Mouse (Mus musculus) midbrain, embryonic 10.5 days (tissue): Measurements from ENCODE around the gene Rnf38. TPM values are rescaled to one million over a fixed set of nuclear protein-coding genes. Genes with fewer than 3 reads are reported as not detected.

ENCODE experiments used
- DNase-seq: peaks from one replicate; pipeline ENCODE4 v3.0.0-alpha.2; 2017; ENCODE audit warnings: low spot score
- H3K27ac ChIP-seq: fragments of 300-500 bp; sonication (generic); replicated peaks from 2 replicates; pipeline ENCODE4 v1.5.1; 2016; ENCODE audit warnings: mild to moderate bottlenecking
- H3K27me3 ChIP-seq: fragments of 300-500 bp; sonication (generic); 2 replicates; pipeline ENCODE4 v1.6.1; 2016; ENCODE audit warnings: low read depth, mild to moderate bottlenecking; ENCODE audit not compliant: poor library complexity, severe bottlenecking
- H3K36me3 ChIP-seq: fragments of 300-500 bp; sonication (generic); 2 replicates; pipeline ENCODE4 v1.6.1; 2016; ENCODE audit warnings: mild to moderate bottlenecking, moderate library complexity
- H3K4me1 ChIP-seq: fragments of 300-500 bp; sonication (generic); 2 replicates; pipeline ENCODE4 v1.6.1; 2016
- H3K4me3 ChIP-seq: fragments of 300-500 bp; sonication (generic); 2 replicates; pipeline ENCODE4 v1.5.1; 2016; ENCODE audit warnings: mild to moderate bottlenecking, moderate library complexity
- H3K9me3 ChIP-seq: fragments of 300-500 bp; sonication (generic); replicated peaks from 2 replicates; pipeline ENCODE4 v1.6.1; 2016; ENCODE audit warnings: mild to moderate bottlenecking
- WGBS: fragments of 180-500 bp; shearing (Covaris S2); methylation state at CpG from one replicate; pipeline ENCODE4 v1.1.7; 2016; 5-methylcytosine and 5-hydroxymethylcytosine counted together
- polyA plus RNA-seq: library from polyadenylated mRNA; unstranded; fragments of >200 nt; fragmentation: Nextera tagmentation; extraction: Ambion mirVana; gene quantifications from 2 replicates; pipeline ENCODE4 v1.2.1, GENCODE M21; 2016

Gene Rnf38
- polyA plus RNA-seq = 29.0 and 38.6 TPM in 2 replicates

DNA sequence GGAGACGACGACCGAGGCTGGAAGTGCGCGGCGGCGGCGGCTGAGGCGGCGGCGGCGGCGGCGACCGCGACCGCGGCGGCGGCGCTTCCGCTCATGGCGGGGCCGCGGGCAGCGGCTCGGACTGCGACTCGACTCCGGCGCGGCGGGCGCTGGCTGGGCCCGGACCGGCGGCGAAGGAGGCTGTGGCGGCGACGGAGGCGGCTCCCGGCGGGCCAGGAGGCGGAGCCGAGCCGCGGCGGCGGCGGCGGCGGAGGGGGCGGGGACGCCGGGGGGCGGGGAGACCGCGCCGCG, at the start of gene Rnf38:
Gene Rnf38 (minus strand): TSS at position 77 of the 291 bp plus-strand sequence.
- DNase-seq = no peak
- Histone ChIP-seq H3K9me3 (no peaks in the 10 kb centered on the region), H3K4me3 (peak within 1 kb of the TSS; percentile 84), H3K27ac (peak within 1 kb of the TSS; percentile 95), H3K4me1 (peaks cover 43% of the 10 kb centered on the region), H3K36me3 (no peaks in the 10 kb centered on the region), H3K27me3 (no peaks in the 10 kb centered on the region)
- 6% methylated on average over 59 of the region's 61 CpGs for WGBS

DNA sequence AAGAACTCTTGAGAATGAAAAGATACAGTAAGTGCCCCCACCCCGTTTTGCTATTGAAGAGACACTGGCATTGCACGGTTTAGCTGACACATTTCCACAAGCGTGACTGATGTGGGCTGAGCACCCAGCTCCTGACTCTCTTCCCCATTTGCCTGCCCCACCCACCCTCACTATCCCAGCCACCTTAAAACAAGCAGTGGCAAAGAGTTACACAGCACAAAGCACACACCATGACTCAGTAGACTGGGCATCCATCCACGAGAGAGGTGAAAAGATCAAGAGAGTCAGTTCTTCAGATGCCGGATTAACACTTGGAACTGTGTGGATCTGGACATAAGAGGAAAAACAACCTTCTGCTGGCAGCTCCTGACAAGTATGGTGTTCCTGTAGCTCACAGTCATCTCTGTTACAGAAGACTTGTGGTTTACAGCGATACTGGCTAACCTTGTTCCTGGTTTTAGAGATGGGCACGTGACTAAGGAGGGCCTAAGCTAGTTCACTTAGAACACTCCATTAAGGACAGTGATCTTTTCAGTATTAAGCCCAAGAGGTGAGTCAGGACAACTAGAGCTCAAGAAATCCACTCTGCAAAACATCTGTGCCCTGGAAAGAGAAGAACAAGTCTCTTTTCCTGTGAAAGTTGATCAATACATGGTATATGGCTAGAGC, 48.1 kb upstream of the Rnf38 start:
- Histone ChIP-seq H3K4me1 (no peaks in the 10 kb centered on the region), H3K36me3 (no peaks in the 10 kb centered on the region), H3K9me3 (no peaks in the 10 kb centered on the region), H3K4me3 (no peak overlapping the region), H3K27me3 (no peaks in the 10 kb centered on the region), H3K27ac (no peak overlapping the region)
- 89% methylated on average over 7 of the region's 7 CpGs for WGBS
- no peak for DNase-seq

DNA sequence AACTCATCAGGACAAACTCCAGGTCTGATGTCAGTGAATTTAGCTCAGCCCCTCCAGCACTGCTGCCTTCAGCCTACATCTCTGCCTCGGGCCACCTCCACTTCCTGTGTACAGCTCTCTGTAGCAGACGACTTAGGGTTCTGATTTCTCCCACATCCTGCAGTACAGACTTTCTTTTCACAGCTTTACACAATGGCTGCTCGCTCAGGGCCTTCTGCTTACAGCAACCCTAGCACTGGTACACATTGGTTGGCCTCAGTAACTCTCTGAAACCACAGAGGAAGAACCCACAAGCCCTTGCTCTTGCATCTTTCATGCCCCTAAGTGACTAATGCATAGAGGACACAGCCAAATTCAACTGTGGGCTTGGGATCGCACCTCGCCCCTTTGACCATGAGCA, 37.5 kb upstream of the Rnf38 start:
- Histone ChIP-seq H3K4me1 (no peaks in the 10 kb centered on the region), H3K27ac (no peak overlapping the region), H3K4me3 (no peak overlapping the region), H3K27me3 (no peaks in the 10 kb centered on the region), H3K9me3 (no peaks in the 10 kb centered on the region), H3K36me3 (no peaks in the 10 kb centered on the region)
- WGBS = 80% methylated on average over 5 of the region's 5 CpGs
- no peak for DNase-seq

DNA sequence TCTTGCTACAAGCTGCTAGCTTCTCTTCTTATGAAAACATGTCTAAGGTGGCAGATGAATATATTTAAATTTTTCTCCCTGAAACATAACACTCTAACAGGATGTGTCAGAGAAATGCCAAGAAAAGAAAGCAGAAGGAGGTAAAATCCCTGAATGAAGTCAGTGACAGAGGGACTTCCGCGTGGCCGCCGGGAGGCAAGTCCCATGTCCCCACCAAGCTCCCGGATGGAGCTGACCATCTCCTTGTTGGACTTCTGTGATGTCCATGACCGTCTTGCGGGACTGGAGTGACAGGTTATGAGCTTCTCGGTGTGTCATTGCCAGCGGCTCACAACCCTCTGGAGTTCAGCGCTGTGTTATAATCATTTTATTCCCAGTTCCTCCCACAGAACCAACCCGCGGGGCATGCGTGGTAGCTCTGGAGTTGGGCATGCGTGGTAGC, 35.8 kb upstream of the Rnf38 start:
- H3K27ac ChIP-seq = no peak overlapping the region
- 94% methylated on average over 14 of the region's 14 CpGs for WGBS
- no peaks in the 10 kb centered on the region for H3K36me3 ChIP-seq
- no peaks in the 10 kb centered on the region for H3K9me3 ChIP-seq
- no peak for DNase-seq
- no peaks in the 10 kb centered on the region for H3K4me1 ChIP-seq
- no peaks in the 10 kb centered on the region for H3K27me3 ChIP-seq
- no peak overlapping the region for H3K4me3 ChIP-seq

DNA sequence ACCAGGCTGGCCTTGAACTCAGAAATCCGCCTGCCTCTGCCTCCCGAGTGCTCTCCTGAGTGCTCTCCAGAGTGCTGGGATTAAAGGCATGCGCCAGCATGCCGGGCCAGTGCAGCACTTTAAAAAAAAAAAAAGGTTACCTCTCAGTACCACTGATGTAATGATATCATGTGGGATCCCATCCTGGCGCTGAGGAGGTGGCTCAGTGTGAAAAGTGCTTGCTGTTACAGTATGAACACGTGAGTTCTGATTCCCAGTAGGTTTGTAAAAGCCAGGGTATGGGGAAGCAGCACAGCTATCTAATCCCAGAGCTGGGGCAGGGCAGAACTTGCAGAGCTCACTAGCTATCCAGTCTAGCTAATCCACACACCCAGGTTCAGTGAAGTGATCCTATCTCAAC, 33.8 kb upstream of the Rnf38 start:
- H3K4me1 ChIP-seq = no peaks in the 10 kb centered on the region
- no peak overlapping the region for H3K27ac ChIP-seq
- no peaks in the 10 kb centered on the region for H3K9me3 ChIP-seq
- H3K27me3 ChIP-seq = no peaks in the 10 kb centered on the region
- no peak for DNase-seq
- H3K4me3 ChIP-seq = no peak overlapping the region
- H3K36me3 ChIP-seq = no peaks in the 10 kb centered on the region
- 83% methylated on average over 6 of the region's 6 CpGs for WGBS

DNA sequence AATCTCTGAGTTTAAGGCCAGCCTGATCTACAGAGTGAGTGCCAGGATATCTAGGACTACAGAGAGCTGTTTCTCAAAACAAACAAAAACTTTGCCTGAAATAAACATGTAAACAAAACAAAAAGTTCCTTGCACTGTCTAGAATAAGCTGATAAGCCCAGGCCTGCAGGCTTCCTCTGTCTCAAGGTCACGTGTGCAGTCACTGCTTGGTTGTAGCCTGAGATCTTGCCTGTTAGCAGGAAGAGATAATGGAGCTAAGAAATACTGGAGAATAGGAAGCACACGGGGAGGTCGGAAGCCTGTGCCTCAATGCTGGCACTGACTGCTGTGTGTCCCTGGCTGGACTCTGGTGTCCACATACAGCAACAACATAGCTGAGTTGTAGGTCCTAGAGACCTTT, 31.9 kb upstream of the Rnf38 start:
- peaks cover under 1% of the 10 kb centered on the region; the same call in 1 of the 2 replicates for H3K4me1 ChIP-seq
- H3K36me3 ChIP-seq = no peaks in the 10 kb centered on the region
- H3K27ac ChIP-seq = no peak overlapping the region
- WGBS = 91% methylated on average over 3 of the region's 3 CpGs
- no peaks in the 10 kb centered on the region for H3K27me3 ChIP-seq
- DNase-seq = no peak
- H3K4me3 ChIP-seq = no peak overlapping the region
- no peaks in the 10 kb centered on the region for H3K9me3 ChIP-seq

DNA sequence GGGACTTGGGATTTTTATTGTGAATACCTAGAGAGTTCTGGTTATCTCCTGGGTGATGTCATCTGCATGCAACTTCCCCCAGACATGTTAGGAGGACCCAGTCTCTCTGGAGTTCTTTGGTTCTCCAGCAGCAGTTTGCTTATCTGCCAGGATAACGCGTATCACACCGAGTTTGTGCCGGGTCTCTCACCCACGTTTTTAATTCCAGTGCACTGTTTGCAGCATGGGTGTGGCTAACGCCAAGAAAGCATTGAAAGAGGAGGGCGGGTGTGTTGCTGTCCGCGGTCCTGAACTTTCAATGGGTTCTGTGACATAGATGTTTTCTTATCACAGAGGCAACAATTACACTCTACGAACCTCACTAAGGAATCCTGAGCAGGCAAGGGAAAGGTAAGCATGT, 26.7 kb upstream of the Rnf38 start:
- 4% methylated on average over 10 of the region's 10 CpGs for WGBS
- H3K36me3 ChIP-seq = no peaks in the 10 kb centered on the region
- no peaks in the 10 kb centered on the region for H3K27me3 ChIP-seq
- DNase-seq = peak; percentile 44
- no peak overlapping the region for H3K27ac ChIP-seq
- peaks cover 4% of the 10 kb centered on the region; the same call in 1 of the 2 replicates for H3K4me1 ChIP-seq
- no peak overlapping the region for H3K4me3 ChIP-seq
- no peaks in the 10 kb centered on the region for H3K9me3 ChIP-seq

DNA sequence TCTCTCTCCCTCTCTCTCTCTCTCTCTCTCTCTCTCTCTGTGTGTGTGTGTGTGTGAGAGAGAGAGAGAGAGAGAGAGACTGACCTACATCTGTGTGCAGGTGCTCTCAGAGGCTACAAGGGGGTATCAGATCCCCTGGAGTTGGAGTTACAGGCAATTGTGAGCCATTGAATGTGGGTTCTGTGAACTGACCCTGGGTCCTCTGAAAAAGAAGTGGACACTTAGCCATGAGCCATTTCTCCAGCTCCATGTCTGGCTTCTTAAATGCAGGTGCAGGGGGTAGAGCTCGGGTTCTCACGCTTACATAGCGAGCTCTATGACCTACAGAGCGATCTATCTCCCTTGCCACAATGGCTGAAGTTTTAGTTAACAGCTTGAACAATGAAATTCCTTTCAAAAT, 25.5 kb upstream of the Rnf38 start:
- no peak overlapping the region for H3K27ac ChIP-seq
- no peaks in the 10 kb centered on the region for H3K9me3 ChIP-seq
- no peak for DNase-seq
- no peaks in the 10 kb centered on the region for H3K27me3 ChIP-seq
- no peaks in the 10 kb centered on the region for H3K36me3 ChIP-seq
- no peak overlapping the region for H3K4me3 ChIP-seq
- WGBS = 94% methylated on average over 4 of the region's 4 CpGs
- H3K4me1 ChIP-seq = peaks cover 4% of the 10 kb centered on the region; the same call in 1 of the 2 replicates

DNA sequence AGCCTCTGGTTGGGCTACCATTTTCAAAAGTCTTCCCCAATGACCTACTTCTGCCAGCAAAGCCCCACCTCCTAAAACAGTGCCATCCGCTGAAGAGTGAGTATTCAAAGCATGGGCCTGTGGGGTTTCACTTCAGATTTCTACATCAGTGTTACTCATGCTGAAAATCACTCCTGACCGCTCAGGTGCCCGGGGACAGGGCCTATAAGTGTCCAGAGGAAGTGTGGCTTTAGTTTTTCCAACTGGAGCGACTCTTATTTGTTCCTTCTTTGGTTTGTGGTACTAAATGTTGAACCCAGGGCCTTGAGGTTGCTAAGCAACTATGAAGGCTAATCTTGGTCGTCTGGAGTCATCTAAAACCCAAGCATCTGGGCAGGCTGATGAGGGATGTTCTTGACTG, 21.0 kb upstream of the Rnf38 start:
- H3K27me3 ChIP-seq = peaks cover 7% of the 10 kb centered on the region; the same call in 1 of the 2 replicates
- peaks cover 30% of the 10 kb centered on the region for H3K4me1 ChIP-seq
- H3K36me3 ChIP-seq = no peaks in the 10 kb centered on the region
- no peak for DNase-seq
- H3K27ac ChIP-seq = no peak overlapping the region
- 79% methylated on average over 5 of the region's 5 CpGs for WGBS
- no peak overlapping the region for H3K4me3 ChIP-seq
- H3K9me3 ChIP-seq = no peaks in the 10 kb centered on the region

DNA sequence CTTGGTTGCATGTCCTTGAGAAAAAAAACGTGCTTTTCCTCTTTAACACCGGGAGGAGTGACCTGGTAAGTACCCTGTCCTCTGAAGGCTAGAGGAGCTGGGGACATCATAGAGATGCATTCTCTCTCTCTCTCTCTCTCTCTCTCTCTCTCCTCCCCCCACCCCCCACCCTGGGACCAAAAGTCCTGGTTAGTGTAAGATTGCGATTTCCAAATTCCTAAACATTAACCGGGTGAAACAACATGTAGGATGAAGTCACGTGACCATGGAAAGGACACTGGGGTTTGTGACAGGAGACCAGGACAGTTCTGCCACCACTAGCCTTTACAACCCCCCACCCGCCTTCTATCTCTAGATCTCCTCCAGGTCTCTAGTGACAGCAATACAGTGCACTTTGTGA, 19.6 kb upstream of the Rnf38 start:
- no peaks in the 10 kb centered on the region for H3K9me3 ChIP-seq
- H3K27ac ChIP-seq = 0 out of 2 replicates have a peak overlapping the region, but pooled peaks have one; percentile 3
- H3K36me3 ChIP-seq = no peaks in the 10 kb centered on the region
- H3K4me1 ChIP-seq = peaks cover 42% of the 10 kb centered on the region
- H3K4me3 ChIP-seq = peak overlapping the region; percentile 22
- WGBS = 15% methylated on average over 6 of the region's 6 CpGs
- no peak for DNase-seq
- H3K27me3 ChIP-seq = peaks cover 7% of the 10 kb centered on the region; the same call in 1 of the 2 replicates

DNA sequence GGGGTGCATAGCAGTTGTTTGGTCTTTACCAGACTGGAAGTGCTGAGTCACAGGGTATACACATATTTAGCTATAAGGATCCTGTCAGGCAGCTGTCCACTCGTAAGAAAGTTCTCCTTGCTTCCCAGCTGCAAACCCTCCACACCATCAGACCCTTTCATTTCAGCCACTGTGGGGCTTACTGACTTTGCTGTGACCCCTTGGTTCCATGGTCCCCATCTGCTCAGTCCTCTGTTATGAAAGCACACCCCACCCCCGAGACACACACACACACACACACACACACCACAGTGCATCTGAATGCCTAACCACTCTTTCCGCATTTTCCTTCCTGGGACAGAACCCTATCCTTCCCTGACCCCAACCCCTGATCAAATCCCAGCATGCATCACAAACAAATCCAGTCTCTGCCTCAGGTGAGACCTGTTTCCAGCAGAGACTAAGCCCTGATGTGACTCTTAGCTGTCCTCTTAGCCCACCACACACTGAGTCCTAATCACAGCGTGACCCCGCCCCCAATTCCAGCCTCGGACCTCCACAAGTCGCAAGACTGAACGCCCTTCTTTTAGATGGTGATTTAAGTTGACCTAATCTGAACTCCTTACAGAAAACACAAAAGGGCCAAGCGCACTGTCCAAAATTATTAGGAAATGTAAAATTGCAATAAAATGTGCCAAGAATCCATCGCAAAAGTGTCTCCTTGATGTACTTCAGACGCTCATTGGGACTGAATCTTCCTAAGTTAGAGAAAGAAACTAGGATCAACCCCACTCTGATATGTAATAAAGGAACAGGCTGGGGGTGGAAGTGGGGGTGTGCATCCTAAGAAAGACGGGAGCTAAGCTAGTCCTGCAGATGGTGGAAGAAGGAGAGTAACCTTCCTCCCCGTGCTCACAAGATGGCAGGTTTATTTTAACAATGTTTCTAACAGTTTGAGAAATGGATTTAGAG, 18.7 kb upstream of the Rnf38 start:
- H3K27me3 ChIP-seq = peaks cover 7% of the 10 kb centered on the region; the same call in 1 of the 2 replicates
- no peaks in the 10 kb centered on the region for H3K9me3 ChIP-seq
- WGBS = 9% methylated on average over 13 of the region's 13 CpGs
- DNase-seq = no peak
- H3K36me3 ChIP-seq = no peaks in the 10 kb centered on the region
- no peak overlapping the region for H3K27ac ChIP-seq
- peak overlapping the region; percentile 23; the same call in 1 of the 2 replicates for H3K4me3 ChIP-seq
- peaks cover 52% of the 10 kb centered on the region for H3K4me1 ChIP-seq

DNA sequence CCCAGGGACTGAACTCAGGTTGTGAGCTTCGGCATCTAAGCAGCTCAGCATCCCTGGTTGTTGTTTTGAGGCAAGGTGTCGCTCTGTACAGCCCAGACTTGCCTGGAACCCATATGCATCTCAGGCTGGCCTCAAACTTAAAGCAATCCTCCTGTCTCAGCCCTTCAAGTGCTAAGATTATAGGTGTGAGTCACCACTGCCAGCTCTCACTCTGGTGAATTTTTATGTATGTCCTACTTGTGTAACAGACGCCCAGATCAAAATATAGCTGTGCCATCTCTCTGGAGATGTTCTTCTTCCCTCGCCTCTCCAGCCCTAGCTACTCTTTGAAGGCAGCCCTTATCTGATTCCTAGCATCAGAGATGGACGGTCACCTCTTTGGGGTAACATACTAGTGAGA, 17.9 kb upstream of the Rnf38 start:
- Histone ChIP-seq H3K9me3 (no peaks in the 10 kb centered on the region), H3K27ac (no peak overlapping the region), H3K4me3 (no peak overlapping the region), H3K27me3 (peaks cover 7% of the 10 kb centered on the region; the same call in 1 of the 2 replicates), H3K36me3 (no peaks in the 10 kb centered on the region), H3K4me1 (peaks cover 58% of the 10 kb centered on the region)
- DNase-seq = no peak
- WGBS = 85% methylated on average over 5 of the region's 5 CpGs

DNA sequence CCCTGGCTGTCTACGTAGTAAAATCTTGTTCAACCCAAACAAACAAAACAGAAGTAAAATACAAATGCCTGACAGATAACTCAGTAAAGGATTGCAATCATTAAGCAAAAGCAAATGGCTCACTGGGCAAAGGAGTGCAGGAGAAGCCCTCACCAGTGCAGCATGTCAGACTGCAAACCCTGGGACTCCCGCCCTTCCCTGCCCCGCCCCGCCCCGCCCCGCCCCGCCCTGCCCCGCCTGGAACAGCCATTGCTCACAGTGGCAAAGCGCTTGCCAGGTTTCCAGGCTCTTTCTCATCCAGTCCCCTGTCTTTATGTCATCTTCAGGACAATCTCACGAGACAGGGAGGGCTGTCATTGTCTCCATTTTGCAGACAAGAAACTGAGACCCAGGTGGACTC, 16.1 kb upstream of the Rnf38 start:
- H3K4me1 ChIP-seq = peaks cover 58% of the 10 kb centered on the region

More for the DNA sequence above, 16.1 kb upstream of the Rnf38 start:
- Histone ChIP-seq H3K9me3 (no peaks in the 10 kb centered on the region), H3K36me3 (no peaks in the 10 kb centered on the region), H3K27me3 (peaks cover 7% of the 10 kb centered on the region; the same call in 1 of the 2 replicates), H3K27ac (peak overlapping the region; percentile 59; the same call in 1 of the 2 replicates), H3K4me3 (peak overlapping the region; percentile 40)
- peak; percentile 34 for DNase-seq
- 3% methylated on average over 10 of the region's 10 CpGs for WGBS
